Mouse (Mus musculus): Measurements from ENCODE around the gene Uba1y.
"Not testable (repeated sequence)": the region's sequence is repeated elsewhere in the genome, so short reads cannot be mapped to it uniquely, and the experiment has no call there.

The Uba1y gene

DNA sequence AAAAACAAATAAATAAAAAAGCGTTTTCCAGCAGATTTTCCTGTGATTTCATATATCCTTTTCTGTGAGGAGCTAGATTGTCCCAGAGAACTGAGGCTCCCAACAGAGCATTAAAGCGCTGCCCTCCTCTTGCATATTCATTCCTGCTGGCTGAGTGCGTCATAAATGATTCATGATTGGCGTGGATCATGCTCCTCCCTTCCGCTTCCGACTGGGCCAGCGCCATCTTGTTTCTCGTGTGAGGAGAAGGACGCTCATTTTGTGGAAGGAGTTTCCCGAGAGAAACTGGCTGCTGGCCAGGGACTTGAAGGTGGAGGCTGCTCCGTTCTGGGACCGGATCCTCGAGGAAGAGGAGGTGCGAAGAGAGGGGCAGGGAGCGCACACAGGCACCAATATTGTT lies at the start of gene Uba1y:
Uba1y (plus strand) TSS at position 254 of the 400 bp plus-strand sequence.
- DNase-seq: no peak

DNA sequence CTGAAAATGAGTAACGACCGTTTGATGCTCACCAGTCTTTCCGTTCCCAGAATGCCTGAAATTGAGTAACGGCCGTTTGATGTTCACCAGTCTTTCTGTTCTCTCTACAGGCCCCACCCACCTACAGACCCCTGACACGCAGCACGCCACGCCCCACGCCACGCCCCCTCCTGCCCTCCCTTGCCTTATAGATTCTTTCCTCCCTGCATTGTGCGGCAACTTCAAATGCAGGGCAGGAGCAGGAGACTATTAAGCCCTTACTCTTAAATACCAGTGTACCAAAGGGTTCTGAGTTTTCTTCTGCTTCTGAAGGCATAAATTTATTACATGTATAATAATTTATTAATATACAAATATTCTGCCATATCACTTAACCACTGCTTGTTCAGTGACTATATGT lies 21.1 kb upstream of the Uba1y start, which contains the start of gene Zfy1:
Zfy1 (minus strand) TSS at position 101 of the 400 bp plus-strand sequence.
- not testable (repeated sequence) for DNase-seq

DNA sequence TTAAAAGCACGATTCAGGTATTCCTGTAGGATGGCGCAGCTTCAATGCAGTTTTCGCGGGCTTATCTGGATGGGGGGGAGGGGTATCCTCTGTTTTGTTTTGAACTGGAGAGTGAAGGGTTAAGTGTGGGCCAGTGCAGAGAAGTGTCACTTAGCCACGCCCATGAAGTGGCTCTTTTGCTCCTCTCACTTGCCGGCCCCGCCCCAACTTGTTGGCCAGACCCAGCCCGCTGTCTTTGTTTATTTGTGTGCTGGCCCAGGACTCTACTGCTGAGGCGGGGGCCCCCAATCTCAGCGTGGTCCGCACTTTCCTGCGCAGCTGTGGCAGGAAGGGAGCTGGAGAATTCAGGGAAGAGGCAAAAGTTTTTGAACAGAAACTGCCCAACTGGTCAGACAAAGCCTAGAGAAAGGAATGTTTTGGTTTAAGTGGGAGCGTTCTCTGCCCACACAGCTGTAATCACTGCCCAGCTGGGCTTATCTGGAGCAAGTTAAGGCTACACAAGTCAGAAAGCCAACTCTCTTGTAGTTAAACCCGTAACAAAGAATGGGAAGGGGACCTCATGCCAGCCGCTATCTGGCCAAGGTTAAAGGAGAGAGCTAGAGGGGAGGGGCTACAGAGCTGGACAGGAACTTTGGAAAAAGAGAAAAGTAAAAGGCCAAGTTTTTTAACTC lies 9.3 kb upstream of the Uba1y start:
- no peak for DNase-seq

DNA sequence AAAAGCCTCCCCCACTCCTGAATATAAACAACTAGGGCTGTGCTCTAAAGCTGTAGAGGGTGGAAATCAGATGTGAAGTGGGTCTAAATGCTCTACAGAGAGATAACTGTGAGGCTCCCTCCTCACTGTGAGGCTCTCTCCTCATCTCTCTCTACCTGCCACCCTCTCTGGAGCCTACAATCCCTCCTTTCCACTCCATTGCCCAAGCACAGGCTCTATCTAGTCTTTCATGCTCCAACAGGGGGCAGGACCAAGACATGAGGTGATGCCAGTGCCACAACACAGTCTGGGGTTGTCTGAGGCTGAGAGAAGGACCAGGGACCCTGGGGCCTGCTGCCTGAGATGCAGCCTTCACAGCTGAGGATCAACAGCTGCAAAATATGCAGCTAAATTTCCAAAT lies 54.0 kb downstream of the Uba1y start:
- DNase-seq: no peak

DNA sequence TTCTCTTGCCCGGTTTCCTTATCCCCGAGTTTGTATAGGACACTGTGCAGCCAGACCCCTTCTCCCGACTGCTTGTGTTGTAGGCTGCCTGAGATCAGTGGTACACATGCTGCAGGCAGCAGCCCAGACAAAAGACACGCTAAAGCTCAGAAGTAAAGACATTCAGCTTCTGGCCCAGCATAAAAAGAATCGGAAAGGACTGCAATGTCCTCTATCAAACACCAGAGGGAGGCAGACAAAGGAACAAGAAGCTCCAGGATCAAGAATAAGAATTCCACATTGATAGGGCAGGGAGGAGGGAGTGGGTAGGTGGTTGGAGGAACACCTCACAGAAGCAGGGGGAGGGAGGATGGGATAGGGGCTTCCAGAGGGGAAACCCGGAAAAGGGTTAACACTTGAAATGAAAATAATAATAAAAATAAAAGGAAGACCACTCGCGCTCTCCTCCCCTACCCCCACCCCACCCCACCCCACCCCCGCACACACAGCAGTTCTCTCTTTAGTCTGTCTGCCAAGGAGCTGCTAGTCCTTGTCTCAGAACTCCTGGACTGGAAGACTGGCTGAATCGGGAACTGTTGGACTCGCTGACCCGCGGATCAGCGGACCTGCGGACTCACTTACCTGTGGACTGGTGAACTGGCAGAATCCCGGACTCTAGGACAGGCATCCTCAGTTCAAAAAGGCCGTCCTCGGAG lies 54.6 kb downstream of the Uba1y start:
- DNase-seq: peak; percentile 1

Measured in right cerebral cortex, postnatal 4 days (tissue).